Mouse (Mus musculus) cerebellum, postnatal 25 days (tissue): Measurements from ENCODE around the gene Rab1a.
A peak's percentile ranks its signal among the peaks of the same experiment; 100 is the strongest.

Source experiments
- DNase-seq, 2 experiments: peaks; one replicate each; pipeline ENCODE4 v3.0.0; 2021; ENCODE audit warnings: mixed read lengths in 2 of 2

Rab1a gene

GRCm38 (mm10) chr11:20248840-20249239, 47.6 kb downstream of the Rab1a start:
- no peak for DNase-seq

GRCm38 (mm10) chr11:20249296-20250110, 48.3 kb downstream of the Rab1a start, which contains the start of gene Cep68:
Cep68 (minus strand) TSS chr11:20249429.
- DNase-seq = peak; percentile 94 to 97

- DNase-seq = no peak
These were observed 49.4 kb downstream of the Rab1a start for GRCm38 (mm10) chr11:20250476-20251178.

- no peak for DNase-seq
These were observed 51.9 kb downstream of the Rab1a start for GRCm38 (mm10) chr11:20253088-20253487.

GRCm38 (mm10) chr11:20254791-20255190, 53.6 kb downstream of the Rab1a start:
- DNase-seq = no peak

GRCm38 (mm10) chr11:20262628-20263380, 61.6 kb downstream of the Rab1a start:
- no peak for DNase-seq

GRCm38 (mm10) chr11:20269885-20270284, 68.7 kb downstream of the Rab1a start:
- DNase-seq = no peak

GRCm38 (mm10) chr11:20275974-20276373, 74.7 kb downstream of the Rab1a start:
- DNase-seq = no peak
